Mouse (Mus musculus): ENCODE data around the gene Sema4a.

- TF ChIP-seq CTCF (conservative IDR thresholded peaks at IDR 0.05; ENCODE audit: low read length) (no peak), POU5F1 (IDR thresholded peaks at IDR 0.05; ENCODE audit: borderline replicate concordance, low read length) (no peak), NANOG (IDR thresholded peaks at IDR 0.05; ENCODE audit: borderline replicate concordance, low read length) (no peak)
Measured at GRCm38 (mm10) chr3:88453369-88453768, 7.6 kb downstream of the Sema4a start.

All from E14TG2a.4 (cell line).